Mouse (Mus musculus) myocyte (in vitro differentiated cells): Measurements from ENCODE around the gene Azgp1. TPM values are rescaled to one million over a fixed set of nuclear protein-coding genes. Genes with fewer than 3 reads are reported as not detected.
"Not testable (repeated sequence)": the region's sequence is repeated elsewhere in the genome, so short reads cannot be mapped to it uniquely, and the experiment has no call there.

Experiments
- H3K27me3 ChIP-seq: one replicate; pipeline ENCODE4 v1.6.1; 2011; ENCODE audit not compliant: control insufficient read depth, insufficient read depth, insufficient read length
- H3K36me3 ChIP-seq: one replicate; pipeline ENCODE4 v1.6.1; 2011; ENCODE audit not compliant: control insufficient read depth, insufficient read depth
- H3K4me2 ChIP-seq: one replicate; pipeline ENCODE4 v1.6.1; 2011; ENCODE audit warnings: low read depth, control low read depth
- H3K4me3 ChIP-seq: one replicate; pipeline ENCODE4 v1.5.1; 2011; ENCODE audit warnings: mild to moderate bottlenecking, control low read depth, moderate library complexity
- H3K79me2 ChIP-seq: one replicate; pipeline ENCODE4 v1.6.1; 2011; ENCODE audit not compliant: control insufficient read depth, insufficient read depth
- H3ac ChIP-seq: one replicate; pipeline ENCODE4 v1.6.1; 2011; ENCODE audit not compliant: control insufficient read depth, insufficient read length
- CEBPB ChIP-seq: IDR thresholded peaks from 2 replicates; pipeline ENCODE4 v1.6.1; 2011; ENCODE audit warnings: mild to moderate bottlenecking, moderate library complexity; ENCODE audit not compliant: poor library complexity, insufficient read depth, severe bottlenecking
- E2F4 ChIP-seq: IDR thresholded peaks from one replicate; pipeline ENCODE4 v1.6.1; 2011; ENCODE audit warnings: mild to moderate bottlenecking, control low read depth, moderate library complexity; ENCODE audit not compliant: insufficient read depth
- MAX ChIP-seq: IDR thresholded peaks from one replicate; pipeline ENCODE4 v1.6.1; 2011; ENCODE audit warnings: low read depth, mild to moderate bottlenecking, control low read depth
- MYOD1 ChIP-seq, 3 experiments: IDR thresholded peaks; one replicate each; pipeline ENCODE4 v1.6.1; 2011; ENCODE audit warnings: control low read depth in 2 of 3, low read depth in 2 of 3, mild to moderate bottlenecking in 2 of 3, moderate library complexity in 1 of 3; ENCODE audit not compliant: insufficient read length in 2 of 3, control insufficient read depth in 1 of 3
- MYOG ChIP-seq, 3 experiments: IDR thresholded peaks; one replicate each; pipeline ENCODE4 v1.6.1; 2011; ENCODE audit warnings: control low read depth in 2 of 3, low read depth in 2 of 3, mild to moderate bottlenecking in 2 of 3; ENCODE audit not compliant: insufficient read length in 2 of 3, control insufficient read depth in 1 of 3, insufficient read depth in 1 of 3
- POLR2A ChIP-seq: IDR thresholded peaks from one replicate; pipeline ENCODE4 v1.6.1; 2011; ENCODE audit warnings: low read depth, mild to moderate bottlenecking, control low read depth, moderate library complexity; ENCODE audit not compliant: insufficient read length
- POLR2AphosphoS2 ChIP-seq: IDR thresholded peaks from one replicate; pipeline ENCODE4 v1.6.1; 2011; ENCODE audit warnings: low read depth, control low read depth; ENCODE audit not compliant: insufficient read length
- REST ChIP-seq: IDR thresholded peaks from one replicate; pipeline ENCODE4 v1.6.1; 2011; ENCODE audit warnings: mild to moderate bottlenecking, control low read depth, moderate library complexity; ENCODE audit not compliant: insufficient read depth, insufficient read length
- SRF ChIP-seq: IDR thresholded peaks from one replicate; pipeline ENCODE4 v1.6.1; 2011; ENCODE audit warnings: low read depth; ENCODE audit not compliant: control insufficient read depth, insufficient read length
- TCF12 ChIP-seq: IDR thresholded peaks from one replicate; pipeline ENCODE4 v1.6.1; 2011; ENCODE audit warnings: mild to moderate bottlenecking, control low read depth; ENCODE audit not compliant: poor library complexity, insufficient read depth, severe bottlenecking
- TCF3 ChIP-seq: IDR thresholded peaks from one replicate; pipeline ENCODE4 v1.6.1; 2011; ENCODE audit warnings: low read depth, control low read depth; ENCODE audit not compliant: insufficient read length
- USF1 ChIP-seq: IDR thresholded peaks from one replicate; pipeline ENCODE4 v1.6.1; 2011; ENCODE audit warnings: low read depth, mild to moderate bottlenecking, control low read depth, moderate library complexity
- polyA plus RNA-seq: library from polyadenylated mRNA; unstranded; fragments of >200 nt; fragmentation: generic; extraction: Trizol; gene quantifications from one replicate; pipeline ENCODE4 v1.2.1, GENCODE M21; 2012; ENCODE audit warnings: missing spikeins

Azgp1 gene
- not detected for polyA plus RNA-seq

DNA sequence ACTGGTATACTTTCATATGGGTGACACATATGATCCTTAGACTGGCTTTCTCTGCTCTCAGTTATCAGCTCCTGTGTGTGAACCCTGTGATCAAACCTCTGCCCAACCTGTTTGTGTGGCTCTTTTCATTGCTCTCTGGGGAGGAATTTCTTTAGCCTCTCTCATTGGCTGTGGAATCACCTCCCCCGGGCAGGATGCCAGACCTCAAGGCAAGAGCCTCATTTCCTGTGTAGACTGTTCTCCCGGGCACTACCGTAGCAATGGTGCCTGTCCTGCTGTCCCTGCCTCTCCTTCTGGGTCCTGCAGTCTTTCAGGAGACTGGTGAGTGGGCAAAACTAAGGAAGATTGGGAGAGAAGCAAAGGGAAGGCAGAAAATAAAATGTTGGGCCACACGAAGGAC, at the start of gene Azgp1:
Gene Azgp1, plus strand, starts transcription at position 221 of the 400 bp plus-strand sequence.
- H3ac ChIP-seq, result no peak within 1 kb of the TSS
- H3K4me3 ChIP-seq, result no peak within 1 kb of the TSS
- TF ChIP-seq TCF3 (no peak), SRF (no peak), USF1 (no peak), MYOD1 (IDR thresholded peaks at IDR 0.05; ENCODE audit: control insufficient read depth in 1 of 3, insufficient read length in 2 of 3, low read depth in 2 of 3) (no peak), E2F4 (no peak)
- H3K36me3 ChIP-seq, result no peaks in the 10 kb centered on the region
- no peak within 1 kb of the TSS for H3K4me2 ChIP-seq
- no peaks in the 10 kb centered on the region for H3K79me2 ChIP-seq
- H3K27me3 ChIP-seq, result no peaks in the 10 kb centered on the region

DNA sequence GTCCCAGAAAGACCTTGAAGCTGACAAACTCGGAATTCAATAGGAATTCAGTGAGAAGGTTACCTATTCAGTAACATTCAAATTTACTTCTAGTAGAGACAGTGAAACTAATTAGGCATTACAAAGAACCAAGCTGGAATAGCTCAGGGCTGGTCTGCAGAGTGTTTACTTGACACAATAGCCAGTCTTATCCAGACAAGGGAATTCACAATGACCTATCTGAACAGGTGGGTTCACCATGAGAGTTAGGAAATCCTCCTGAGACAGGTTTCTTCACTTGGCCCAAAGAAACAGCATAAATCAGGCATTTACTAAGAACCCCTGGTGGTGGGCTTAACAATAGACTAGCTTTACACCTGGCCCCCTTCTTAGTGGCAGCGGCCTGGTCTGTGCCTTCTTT, 47.4 kb upstream of the Azgp1 start:
- not testable (repeated sequence) for H3ac ChIP-seq, H3K79me2 ChIP-seq, H3K4me3 ChIP-seq, H3K27me3 ChIP-seq, H3K36me3 ChIP-seq, H3K4me2 ChIP-seq

DNA sequence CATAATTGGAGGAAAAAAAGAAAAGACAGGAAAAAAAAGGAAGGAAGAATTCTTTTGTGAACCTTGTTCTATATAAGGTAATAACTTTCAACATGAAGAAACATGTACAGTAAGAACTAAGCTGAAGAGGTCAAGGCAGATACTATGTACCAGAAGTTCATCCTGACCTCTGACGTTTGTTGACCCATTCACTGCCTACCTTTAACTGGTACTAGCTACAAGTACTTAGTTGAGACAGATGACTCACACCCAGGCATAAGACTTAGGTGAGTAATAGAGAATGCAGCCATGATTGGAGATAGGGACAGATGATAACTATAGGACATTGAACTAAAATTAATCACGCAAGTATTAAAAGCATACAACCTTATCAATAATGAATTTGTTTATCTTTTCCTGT, 44.8 kb upstream of the Azgp1 start:
- Histone ChIP-seq H3K79me2 (no peaks in the 10 kb centered on the region), H3K4me2 (no peak overlapping the region), H3ac (no peak overlapping the region), H3K36me3 (no peaks in the 10 kb centered on the region), H3K27me3 (no peaks in the 10 kb centered on the region), H3K4me3 (no peak overlapping the region)
- no peak for TF ChIP-seq MAX
- TF ChIP-seq SRF, result no peak
- TF ChIP-seq REST, result no peak
- TF ChIP-seq TCF3, result no peak
- no peak for TF ChIP-seq POLR2A
- TF ChIP-seq MYOG (IDR thresholded peaks at IDR 0.05; ENCODE audit: control insufficient read depth in 1 of 3, insufficient read depth in 1 of 3, insufficient read length in 2 of 3, low read depth in 2 of 3), result no peak
- no peak for TF ChIP-seq POLR2AphosphoS2
- no peak for TF ChIP-seq USF1
- no peak for TF ChIP-seq E2F4

DNA sequence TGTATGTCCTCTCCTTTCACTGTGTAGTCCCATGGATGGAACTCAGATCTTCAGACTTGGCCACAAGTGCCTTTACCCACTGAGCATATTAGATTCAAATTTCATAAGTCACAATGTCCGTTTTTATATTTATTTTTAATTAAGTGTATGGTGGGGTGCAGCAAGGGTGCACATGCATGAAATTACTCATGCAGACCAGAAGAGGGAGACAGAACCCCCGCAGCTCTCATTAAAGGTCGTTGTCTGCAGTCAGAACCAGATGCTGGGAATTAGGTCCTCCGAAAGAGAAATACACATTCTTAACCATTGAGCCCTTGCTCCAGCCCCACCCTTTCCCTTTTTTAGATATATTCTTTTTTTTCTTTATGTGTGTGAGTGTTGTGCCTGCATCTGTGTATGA, 44.1 kb upstream of the Azgp1 start:
- H3K27me3 ChIP-seq, result no peaks in the 10 kb centered on the region

DNA sequence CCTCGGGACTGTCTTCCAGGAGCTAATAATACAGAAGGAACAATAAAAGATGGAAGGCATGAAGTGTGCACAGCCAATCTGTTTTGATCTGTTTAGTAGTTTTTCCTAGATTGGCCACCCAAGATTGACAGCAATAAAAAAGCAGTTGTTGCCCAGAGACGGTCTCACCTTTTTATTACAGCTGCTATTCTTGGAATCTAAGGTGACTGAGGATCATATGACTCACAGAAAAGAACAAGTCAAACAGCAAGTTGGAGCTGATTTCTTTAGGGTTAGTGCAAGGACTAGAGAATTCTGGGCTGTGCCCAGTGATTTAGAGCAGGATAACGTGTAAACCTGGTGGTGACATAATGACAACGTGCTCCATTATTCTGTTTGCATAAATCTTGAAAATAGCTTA, 40.4 kb upstream of the Azgp1 start:
- H3ac ChIP-seq, result no peak overlapping the region
- no peaks in the 10 kb centered on the region for H3K79me2 ChIP-seq
- no peaks in the 10 kb centered on the region for H3K36me3 ChIP-seq
- H3K4me2 ChIP-seq, result no peak overlapping the region
- H3K27me3 ChIP-seq, result no peaks in the 10 kb centered on the region
- no peak for TF ChIP-seq MYOG (IDR thresholded peaks at IDR 0.05; ENCODE audit: control insufficient read depth in 1 of 3, insufficient read depth in 1 of 3, insufficient read length in 2 of 3, low read depth in 2 of 3)
- no peak for TF ChIP-seq TCF12
- TF ChIP-seq SRF, result no peak
- TF ChIP-seq MYOD1 (IDR thresholded peaks at IDR 0.05; ENCODE audit: control insufficient read depth in 1 of 3, insufficient read length in 2 of 3, low read depth in 2 of 3), result no peak
- TF ChIP-seq MAX, result no peak
- TF ChIP-seq POLR2AphosphoS2, result no peak
- TF ChIP-seq E2F4, result no peak
- TF ChIP-seq POLR2A, result no peak
- TF ChIP-seq USF1, result no peak
- H3K4me3 ChIP-seq, result no peak overlapping the region

More for the DNA sequence above, 44.1 kb upstream of the Azgp1 start:
- TF ChIP-seq CEBPB (no peak), MAX (no peak), POLR2AphosphoS2 (no peak), MYOD1 (IDR thresholded peaks at IDR 0.05; ENCODE audit: control insufficient read depth in 1 of 3, insufficient read length in 2 of 3, low read depth in 2 of 3) (no peak), POLR2A (no peak), E2F4 (no peak)
- H3ac ChIP-seq, result no peak overlapping the region
- no peak overlapping the region for H3K4me3 ChIP-seq
- no peaks in the 10 kb centered on the region for H3K36me3 ChIP-seq
- H3K79me2 ChIP-seq, result no peaks in the 10 kb centered on the region
- no peak overlapping the region for H3K4me2 ChIP-seq

DNA sequence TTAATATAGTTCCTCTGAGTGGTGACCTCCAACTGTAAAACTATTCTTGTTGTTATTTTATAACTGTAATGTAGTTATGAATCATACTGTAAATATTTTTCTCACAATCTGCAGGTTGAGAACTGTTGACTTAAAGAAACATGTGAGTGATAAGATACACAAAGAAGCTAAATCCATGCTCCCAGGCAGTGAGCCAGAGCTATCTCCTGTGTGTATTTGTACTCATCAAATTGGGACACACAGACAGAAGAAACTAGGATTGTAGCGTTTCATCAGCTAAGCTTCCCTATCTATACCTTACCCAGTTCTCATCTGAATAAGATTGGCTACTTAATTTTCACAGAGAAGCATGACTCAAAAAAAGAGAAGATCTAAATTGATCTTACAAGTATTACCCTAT, 38.2 kb upstream of the Azgp1 start:
- no peaks in the 10 kb centered on the region for H3K27me3 ChIP-seq
- H3K79me2 ChIP-seq, result no peaks in the 10 kb centered on the region
- TF ChIP-seq CEBPB (no peak), MYOG (IDR thresholded peaks at IDR 0.05; ENCODE audit: control insufficient read depth in 1 of 3, insufficient read depth in 1 of 3, insufficient read length in 2 of 3, low read depth in 2 of 3) (no peak), POLR2A (no peak), MYOD1 (IDR thresholded peaks at IDR 0.05; ENCODE audit: control insufficient read depth in 1 of 3, insufficient read length in 2 of 3, low read depth in 2 of 3) (no peak)
- H3K4me3 ChIP-seq, result no peak overlapping the region
- no peaks in the 10 kb centered on the region for H3K36me3 ChIP-seq
- H3ac ChIP-seq, result no peak overlapping the region
- H3K4me2 ChIP-seq, result no peak overlapping the region
